Mouse (Mus musculus) forebrain, embryonic 12.5 days (tissue): Measurements from ENCODE around the gene Ripk1. TPM values are rescaled to one million over a fixed set of nuclear protein-coding genes. Genes with fewer than 3 reads are reported as not detected.
A peak's percentile ranks its signal among the peaks of the same experiment; 100 is the strongest.
"Not testable (repeated sequence)": the region's sequence is repeated elsewhere in the genome, so short reads cannot be mapped to it uniquely, and the experiment has no call there.

ENCODE experiments used
- ATAC-seq: fragments of 200-750 bp; cut with Nextera tagmentation; 2 replicates; pipeline ENCODE4 v1.8.0; 2017; ENCODE audit warnings: moderate TSS enrichment; ENCODE audit not compliant: low FRiP score
- H3K27ac ChIP-seq: fragments of 300-500 bp; sonication (generic); 2 replicates; pipeline ENCODE4 v1.5.1; 2016; ENCODE audit warnings: mild to moderate bottlenecking
- H3K27me3 ChIP-seq: fragments of 300-500 bp; sonication (generic); 2 replicates; pipeline ENCODE4 v1.6.1; 2016; ENCODE audit warnings: mild to moderate bottlenecking
- H3K36me3 ChIP-seq: fragments of 300-500 bp; sonication (generic); replicated peaks from 2 replicates; pipeline ENCODE4 v1.6.1; 2016; ENCODE audit warnings: mild to moderate bottlenecking
- H3K4me1 ChIP-seq: fragments of 300-500 bp; sonication (generic); 2 replicates; pipeline ENCODE4 v1.6.1; 2016
- H3K4me2 ChIP-seq: fragments of 300-500 bp; sonication (generic); 2 replicates; pipeline ENCODE4 v1.6.1; 2016; ENCODE audit warnings: mild to moderate bottlenecking, moderate library complexity
- H3K4me3 ChIP-seq: fragments of 300-500 bp; sonication (generic); replicated peaks from 2 replicates; pipeline ENCODE4 v1.5.1; 2016; ENCODE audit warnings: mild to moderate bottlenecking
- H3K9ac ChIP-seq: fragments of 300-500 bp; sonication (generic); 2 replicates; pipeline ENCODE4 v1.6.1; 2016; ENCODE audit warnings: mild to moderate bottlenecking
- H3K9me3 ChIP-seq: fragments of 300-500 bp; sonication (generic); 2 replicates; pipeline ENCODE4 v1.6.1; 2016
- WGBS: fragments of 180-500 bp; shearing (Covaris S2); methylation state at CpG from one replicate; pipeline ENCODE4 v1.1.7; 2016; 5-methylcytosine and 5-hydroxymethylcytosine counted together
- polyA plus RNA-seq: library from polyadenylated mRNA; unstranded; fragments of >200 nt; fragmentation: Nextera tagmentation; extraction: Ambion mirVana; gene quantifications from 2 replicates; pipeline ENCODE4 v1.2.1, GENCODE M21; 2016

Gene Ripk1
- polyA plus RNA-seq, 1 experiment from 2014 or later: 9.0 TPM

- 44% methylated on average over 1 of the region's 1 CpGs for WGBS
- Histone ChIP-seq H3K4me1 (peaks cover 9% of the 10 kb centered on the region; the same call in 1 of the 2 replicates), H3K4me2 (no peak overlapping the region), H3K9ac (no peak overlapping the region), H3K27ac (no peak overlapping the region), H3K36me3 (peaks cover 10% of the 10 kb centered on the region; the same call in 1 of the 2 replicates), H3K4me3 (no peak overlapping the region), H3K27me3 (no peaks in the 10 kb centered on the region), H3K9me3 (no peaks in the 10 kb centered on the region)
- no peak for ATAC-seq
Observed at GRCm38 (mm10) chr13:34066351-34066750, 64.2 kb downstream of the Ripk1 start.

DNA sequence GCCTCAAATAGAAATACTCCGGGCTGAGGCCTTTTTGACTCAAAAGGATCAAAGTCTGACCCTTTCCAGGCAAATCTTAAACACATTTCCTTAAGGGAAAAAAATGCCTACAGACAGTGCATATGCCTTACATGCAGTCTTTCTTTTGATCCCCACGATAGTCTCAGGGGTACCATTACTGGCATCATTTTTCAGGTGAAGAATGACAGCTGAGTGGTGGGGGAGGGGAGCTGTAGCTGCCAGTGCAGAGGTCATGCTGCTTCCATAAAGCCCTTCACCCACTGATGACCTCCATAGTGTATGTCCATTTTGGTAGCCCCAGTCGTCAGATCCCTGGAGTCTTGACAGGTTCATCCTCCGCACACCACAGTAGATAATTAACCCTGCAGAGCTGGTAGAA lies 68.1 kb downstream of the Ripk1 start:
- Histone ChIP-seq H3K9me3 (no peaks in the 10 kb centered on the region), H3K4me2 (no peak overlapping the region), H3K27me3 (no peaks in the 10 kb centered on the region), H3K36me3 (peaks cover 3% of the 10 kb centered on the region), H3K4me1 (peaks cover 17% of the 10 kb centered on the region; the same call in 1 of the 2 replicates), H3K4me3 (no peak overlapping the region), H3K9ac (no peak overlapping the region), H3K27ac (no peak overlapping the region)
- 81% methylated on average over 4 of the region's 4 CpGs for WGBS
- ATAC-seq: no peak

- no peak for ATAC-seq
- Histone ChIP-seq H3K9me3 (no peaks in the 10 kb centered on the region), H3K4me2 (no peak overlapping the region), H3K4me1 (peaks cover 32% of the 10 kb centered on the region), H3K27me3 (no peaks in the 10 kb centered on the region), H3K36me3 (peaks cover 9% of the 10 kb centered on the region), H3K4me3 (no peak overlapping the region), H3K9ac (no peak overlapping the region), H3K27ac (no peak overlapping the region)
- 86% methylated on average over 6 of the region's 6 CpGs for WGBS
Observed at GRCm38 (mm10) chr13:34071836-34072235, 69.7 kb downstream of the Ripk1 start.

- Histone ChIP-seq H3K27ac (no peak overlapping the region), H3K4me3 (no peak overlapping the region)
- WGBS: 61% methylated on average over 3 of the region's 3 CpGs
Observed at GRCm38 (mm10) chr13:34072847-34073246, 70.7 kb downstream of the Ripk1 start.

DNA sequence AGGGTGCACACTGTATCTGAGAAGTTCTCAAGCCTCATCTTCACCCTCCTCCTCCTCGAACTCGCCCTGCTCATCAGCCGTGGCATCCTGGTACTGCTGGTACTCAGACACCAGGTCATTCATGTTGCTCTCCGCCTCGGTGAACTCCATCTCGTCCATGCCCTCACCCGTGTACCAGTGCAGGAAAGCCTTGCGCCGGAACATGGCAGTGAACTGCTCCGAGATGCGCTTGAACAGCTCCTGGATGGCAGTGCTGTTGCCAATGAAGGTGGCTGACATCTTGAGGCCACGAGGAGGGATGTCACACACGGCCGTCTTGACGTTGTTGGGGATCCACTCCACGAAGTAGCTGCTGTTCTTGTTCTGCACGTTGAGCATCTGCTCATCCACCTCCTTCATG lies 72.3 kb downstream of the Ripk1 start:
- H3K27ac ChIP-seq, ATAC-seq, H3K4me3 ChIP-seq, H3K9ac ChIP-seq, H3K4me2 ChIP-seq, H3K9me3 ChIP-seq, H3K27me3 ChIP-seq, H3K36me3 ChIP-seq: not testable (repeated sequence)
- WGBS: 98% methylated on average over 10 of the region's 17 CpGs
- H3K4me1 ChIP-seq: peaks cover 38% of the 10 kb centered on the region

More at GRCm38 (mm10) chr13:34072847-34073246, 70.7 kb downstream of the Ripk1 start:
- peaks cover 37% of the 10 kb centered on the region for H3K4me1 ChIP-seq
- no peaks in the 10 kb centered on the region for H3K9me3 ChIP-seq
- H3K36me3 ChIP-seq: peaks cover 9% of the 10 kb centered on the region
- H3K9ac ChIP-seq: no peak overlapping the region
- H3K4me2 ChIP-seq: no peak overlapping the region
- no peak for ATAC-seq
- no peaks in the 10 kb centered on the region for H3K27me3 ChIP-seq

DNA sequence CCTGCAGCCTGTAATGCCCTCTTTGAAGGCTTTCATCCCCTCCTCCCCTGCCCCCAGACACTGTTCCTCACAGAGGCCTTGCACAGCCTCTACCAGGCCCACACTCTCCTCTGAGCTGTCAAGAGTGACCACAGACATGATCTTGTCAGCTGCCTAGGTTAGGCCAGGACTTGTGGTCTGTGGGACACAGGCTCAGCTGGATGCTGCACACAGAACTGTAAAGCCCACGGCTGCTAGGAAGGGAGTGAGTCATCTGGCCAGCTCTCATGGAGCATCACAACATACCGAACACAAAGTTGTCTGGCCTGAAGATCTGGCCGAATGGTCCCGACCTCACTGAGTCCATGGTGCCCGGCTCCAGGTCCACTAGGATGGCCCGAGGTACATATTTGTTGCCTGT lies 73.7 kb downstream of the Ripk1 start:
- H3K9me3 ChIP-seq, H3K4me3 ChIP-seq, H3K36me3 ChIP-seq, ATAC-seq: not testable (repeated sequence)
- H3K4me1 ChIP-seq: peaks cover 38% of the 10 kb centered on the region
- H3K9ac ChIP-seq: 0 out of 2 replicates have a peak overlapping the region, but pooled peaks have one; percentile 77
- peaks cover 12% of the 10 kb centered on the region for H3K27me3 ChIP-seq
- WGBS: 79% methylated on average over 6 of the region's 6 CpGs
- H3K27ac ChIP-seq: 0 out of 2 replicates have a peak overlapping the region, but pooled peaks have one; percentile 2
- H3K4me2 ChIP-seq: peak overlapping the region; percentile 86

- Histone ChIP-seq H3K4me2 (peak overlapping the region; percentile 86), H3K4me3 (peak overlapping the region; percentile 70), H3K27ac (peak overlapping the region; percentile 59), H3K9ac (peak overlapping the region; percentile 77), H3K27me3 (peaks cover 12% of the 10 kb centered on the region), H3K4me1 (peaks cover 32% of the 10 kb centered on the region), H3K36me3 (peaks cover 9% of the 10 kb centered on the region), H3K9me3 (no peaks in the 10 kb centered on the region)
- 64% methylated on average over 20 of the region's 20 CpGs for WGBS
- peak; percentile 54 for ATAC-seq
Observed at GRCm38 (mm10) chr13:34076561-34077491, 74.7 kb downstream of the Ripk1 start.

- Histone ChIP-seq H3K36me3 (peaks cover 9% of the 10 kb centered on the region), H3K9ac (peak within 1 kb of the TSS; percentile 77), H3K4me2 (peak within 1 kb of the TSS; percentile 86), H3K4me1 (peaks cover 30% of the 10 kb centered on the region), H3K9me3 (no peaks in the 10 kb centered on the region), H3K27ac (peak within 1 kb of the TSS; percentile 63), H3K27me3 (peaks cover 12% of the 10 kb centered on the region), H3K4me3 (peak within 1 kb of the TSS; percentile 70)
- 1% methylated on average over 45 of the region's 45 CpGs for WGBS
- peak; percentile 93 for ATAC-seq
Observed at GRCm38 (mm10) chr13:34077492-34078271, 75.5 kb downstream of the Ripk1 start, which contains the start of gene Tubb2a. TSS of gene Tubb2a (minus strand) at chr13:34078007.

- H3K27me3 ChIP-seq: peaks cover 12% of the 10 kb centered on the region
- H3K27ac ChIP-seq: no peak overlapping the region
- H3K4me1 ChIP-seq: peaks cover 28% of the 10 kb centered on the region
- 47% methylated on average over 16 of the region's 16 CpGs for WGBS
- 0 out of 2 replicates have a peak, but pooled peaks have one; percentile 5 for ATAC-seq
- H3K36me3 ChIP-seq: peaks cover 9% of the 10 kb centered on the region
- H3K9me3 ChIP-seq: no peaks in the 10 kb centered on the region
- peak overlapping the region; percentile 86 for H3K4me2 ChIP-seq
- 0 out of 2 replicates have a peak overlapping the region, but pooled peaks have one; percentile 77 for H3K9ac ChIP-seq
- H3K4me3 ChIP-seq: peak overlapping the region; percentile 70
Observed at GRCm38 (mm10) chr13:34078500-34079280, 76.5 kb downstream of the Ripk1 start.

DNA sequence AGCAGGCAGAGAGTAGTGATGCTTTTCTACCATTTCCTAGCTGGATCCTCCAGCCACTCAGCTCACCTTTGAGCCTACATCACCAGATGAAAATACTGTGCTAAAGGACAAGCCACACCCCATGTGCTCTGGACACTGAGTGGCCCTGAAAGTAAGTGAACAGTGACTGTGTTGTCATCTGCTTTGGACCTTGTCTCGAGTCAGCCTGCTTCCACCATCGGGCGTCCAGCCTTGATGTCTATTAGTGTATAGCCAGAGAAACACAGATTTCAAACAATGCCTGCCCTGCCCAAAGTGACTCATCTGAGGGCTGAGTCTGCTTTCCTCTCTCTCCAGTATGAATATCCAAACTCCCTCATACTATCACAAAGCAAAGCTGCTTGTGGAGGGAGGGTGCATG lies 77.6 kb downstream of the Ripk1 start:
- ATAC-seq: no peak
- Histone ChIP-seq H3K4me3 (no peak overlapping the region), H3K36me3 (peaks cover 9% of the 10 kb centered on the region), H3K27ac (no peak overlapping the region), H3K9me3 (no peaks in the 10 kb centered on the region), H3K27me3 (peaks cover 12% of the 10 kb centered on the region), H3K4me1 (peaks cover 27% of the 10 kb centered on the region), H3K4me2 (no peak overlapping the region), H3K9ac (no peak overlapping the region)
- 86% methylated on average over 3 of the region's 3 CpGs for WGBS

GRCm38 (mm10) chr13:34081926-34082325 lies 79.8 kb downstream of the Ripk1 start:
- no peaks in the 10 kb centered on the region for H3K36me3 ChIP-seq
- no peak overlapping the region for H3K4me3 ChIP-seq
- peaks cover 11% of the 10 kb centered on the region for H3K4me1 ChIP-seq
- no peaks in the 10 kb centered on the region for H3K9me3 ChIP-seq
- WGBS: 77% methylated on average over 4 of the region's 4 CpGs
- H3K27me3 ChIP-seq: peaks cover 12% of the 10 kb centered on the region
- H3K9ac ChIP-seq: no peak overlapping the region
- H3K4me2 ChIP-seq: no peak overlapping the region
- no peak overlapping the region for H3K27ac ChIP-seq
- no peak for ATAC-seq
